In the genomic region with DNA sequence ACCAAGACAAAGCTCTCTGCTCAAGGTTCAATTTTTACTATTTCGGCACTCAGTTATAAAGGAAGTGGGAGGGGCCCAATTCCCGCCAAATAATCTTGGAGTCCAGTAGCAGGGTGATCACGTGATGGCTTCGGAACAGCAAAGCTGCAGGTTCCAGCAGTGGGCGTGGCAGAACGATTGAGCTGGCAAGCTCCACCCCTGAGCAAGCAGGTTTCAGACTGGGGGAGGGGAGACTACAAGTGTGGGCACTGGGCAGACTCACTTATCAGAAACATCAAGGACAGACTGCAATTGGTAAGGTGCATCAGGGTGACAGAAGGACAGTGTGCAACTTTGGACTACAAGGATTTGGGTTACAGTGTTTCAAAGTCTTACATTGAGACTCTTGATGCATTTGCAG, we compare ENCODE assay signal across 30 mouse cellular contexts. TPM values are rescaled to one million over a fixed set of nuclear protein-coding genes. Genes with fewer than 3 reads are reported as not detected.
DNase-seq lines count a peak whose midpoint lies in the region; ATAC-seq and TF ChIP-seq lines count a peak whose summit lies in the region.
"Not testable (repeated sequence)": the region's sequence is repeated elsewhere in the genome, so short reads cannot be mapped to it uniquely, and the experiment has no call there.
"Had no signal": no experiment of that assay in that cellular context is flagged by ENCODE, and none has a peak within 500 bp of the region (broad histone marks: within the 10 kb centered on the region; RNA-seq: fewer than 3 reads in every experiment).

No protein-coding gene starts in this region.

- not testable (repeated sequence) for H3K36me3 ChIP-seq in E14TG2a.4 (ENCODE audit: insufficient read depth, low read length); MEL (ENCODE audit: control insufficient read depth in 1 of 2, insufficient read depth in 2 of 2, low read length in 2 of 2); liver, embryonic 15.5 days (replicated peaks); stomach, embryonic 14.5 days (ENCODE audit: control insufficient read depth, insufficient read depth, low read length)

- not testable (repeated sequence) for TF ChIP-seq POLR2A in MEL (IDR thresholded peaks at IDR 0.05; ENCODE audit: control insufficient read depth in 1 of 2, insufficient read depth in 1 of 2, low read depth in 1 of 2, low read length in 2 of 2, poor library complexity in 1 of 2)

- H3K4me1 ChIP-seq in E14TG2a.4 (replicated peaks; ENCODE audit: low read depth, low read length): peaks cover 44% of the 10 kb centered on the region
- peaks cover 0 to 14% of the 10 kb centered on the region in 2 experiments; a peak in 2 of 4 replicates for H3K4me1 ChIP-seq in MEL (ENCODE audit: control insufficient read depth in 1 of 2, insufficient read depth in 2 of 2, low read length in 2 of 2)
- peaks cover 81% of the 10 kb centered on the region for H3K4me1 ChIP-seq in liver, embryonic 15.5 days (replicated peaks)
- not testable (repeated sequence) for H3K4me1 ChIP-seq in stomach, embryonic 14.5 days (ENCODE audit: control insufficient read depth, insufficient read depth, low read length)

- not testable (repeated sequence) for TF ChIP-seq CTCF in E14TG2a.4 (conservative IDR thresholded peaks at IDR 0.05; ENCODE audit: low read length); MEL (IDR thresholded peaks at IDR 0.05 in 2 of 3, conservative IDR thresholded peaks at IDR 0.05 in 1 of 3; ENCODE audit: control insufficient read depth in 1 of 3, insufficient read depth in 1 of 3, low read depth in 2 of 3, low read length in 3 of 3, poor library complexity in 1 of 3, severe bottlenecking in 1 of 3)

- H3K27ac ChIP-seq in MEL (ENCODE audit: control insufficient read depth, low read depth, low read length): peak overlapping the region; percentile 52
- H3K27ac ChIP-seq in liver, embryonic 15.5 days (replicated peaks): peak overlapping the region; percentile 95
- not testable (repeated sequence) for H3K27ac ChIP-seq in stomach, embryonic 14.5 days (ENCODE audit: low read length)

- H3K4me3 ChIP-seq in E14TG2a.4 (replicated peaks; ENCODE audit: low read length): peak overlapping the region; percentile 11; the same call in 1 of the 2 replicates
- peak overlapping the region; percentile 15 to 38; a peak in 3 of 4 replicates for H3K4me3 ChIP-seq in MEL (ENCODE audit: control insufficient read depth in 1 of 2, insufficient read depth in 1 of 2, low read depth in 2 of 2, low read length in 2 of 2)
- H3K4me3 ChIP-seq in liver, embryonic 15.5 days (replicated peaks): peak overlapping the region; percentile 5; the same call in 1 of the 2 replicates
- H3K4me3 ChIP-seq in stomach, embryonic 14.5 days (ENCODE audit: low read depth, low read length): not testable (repeated sequence)

- H3K27me3 ChIP-seq in E14TG2a.4 (ENCODE audit: insufficient read depth, low read length); MEL (ENCODE audit: control insufficient read depth in 1 of 2, insufficient read depth in 2 of 2, low read length in 2 of 2); liver, embryonic 15.5 days; stomach, embryonic 14.5 days (ENCODE audit: control insufficient read depth, insufficient read depth, low read length): not testable (repeated sequence)

- DNase-seq in MEL (ENCODE audit: low read depth, low spot score) (peak; percentile 62), liver (peak; percentile 68)
- peak; percentile 53 for DNase-seq in c-Kit-positive CD71-positive TER-119-positive erythroid progenitor cells, embryonic 14.5 days (ENCODE audit: low spot score)
- DNase-seq in induced T-regulatory cell, adult 2 months (ENCODE audit: low read depth): peak; percentile 6

- TF ChIP-seq EP300 in MEL (IDR thresholded peaks at IDR 0.05; ENCODE audit: low read depth in 1 of 2, low read length in 2 of 2): not testable (repeated sequence)

- 12% methylated on average over 6 of the region's 6 CpGs for WGBS in liver, embryonic 15.5 days (ENCODE audit: insufficient replicate concordance)
- WGBS in stomach, embryonic 14.5 days: 23% methylated on average over 5 of the region's 6 CpGs

- H3K79me2 ChIP-seq in MEL (ENCODE audit: control insufficient read depth, insufficient read depth, low read length, poor library complexity): not testable (repeated sequence)

- H3K4me2 ChIP-seq in liver, embryonic 15.5 days: peak overlapping the region; percentile 49
- H3K4me2 ChIP-seq in stomach, embryonic 14.5 days (replicated peaks; ENCODE audit: low read depth, low read length): not testable (repeated sequence)

- not testable (repeated sequence) for ATAC-seq in liver, embryonic 15.5 days (ENCODE audit: insufficient read depth)
- ATAC-seq in stomach, embryonic 14.5 days (ENCODE audit: insufficient number of reproducible peaks, insufficient read depth, low FRiP score, low read depth): 0 out of 2 replicates have a peak, but pooled peaks have one; percentile 17

- not testable (repeated sequence) for TF ChIP-seq RAD21 in MEL (IDR thresholded peaks at IDR 0.05; ENCODE audit: low read depth, low read length)

- H3K9me3 ChIP-seq in E14TG2a.4 (ENCODE audit: low read length); MEL (replicated peaks; ENCODE audit: insufficient read depth, low read length); liver, embryonic 15.5 days (replicated peaks); stomach, embryonic 14.5 days (ENCODE audit: control insufficient read depth, low read depth, low read length): not testable (repeated sequence)

- H3K9ac ChIP-seq in MEL (ENCODE audit: control insufficient read depth, low read depth, low read length, poor library complexity, severe bottlenecking): peak overlapping the region; percentile 19
- H3K9ac ChIP-seq in liver, embryonic 15.5 days; stomach, embryonic 14.5 days (replicated peaks; ENCODE audit: low read depth, low read length): not testable (repeated sequence)

TF ChIP-seq in MEL, 35 proteins besides CTCF, POLR2A, EP300 and RAD21:
- TF ChIP-seq USF1 (IDR thresholded peaks at IDR 0.05; ENCODE audit: low read depth, low read length): peak; percentile 82
TF ChIP-seq in MEL: peak in this region for 1; not testable (repeated sequence) for 34.

RNA-seq across cellular contexts. Expression of a gene that starts 2.8 kb away (rescaled TPM):
- not detected in 2 replicates for total RNA-seq in MEL (2012; rRNA removed)
- not detected for polyA plus RNA-seq in MEL (2012; ENCODE audit: insufficient read depth in 1 of 2, insufficient read length in 2 of 2, low read depth in 1 of 2, low replicate concordance in 2 of 2, missing spikeins in 1 of 2)
- polyA plus RNA-seq in liver, embryonic 15.5 days (2015; fragmentation: Nextera tagmentation; extraction: Ambion mirVana): not detected in 2 replicates
- not detected in 2 replicates for polyA plus RNA-seq in stomach, embryonic 14.5 days (2014; fragmentation: Nextera tagmentation; extraction: Ambion mirVana)
- total RNA-seq: adrenal gland, postnatal 25 days; forebrain, postnatal 0 days; gastrocnemius, adult 8-10 months; gastrocnemius, postnatal 4 days; heart, postnatal 14 days; left cerebral cortex, postnatal 10 days; megakaryocyte progenitor cell, adult 5-6 weeks had no signal
- polyA plus RNA-seq: CD4-positive, CD25-positive, alpha-beta regulatory T cell, adult 4 months; embryonic facial prominence, embryonic 14.5 days; forebrain, embryonic 12.5 days; forebrain, postnatal 0 days; heart, embryonic 14.5 days; hindbrain, embryonic 10.5 days; hindbrain, embryonic 15.5 days; intestine, embryonic 14.5 days; kidney, embryonic 14.5 days; limb, embryonic 10.5 days; limb, embryonic 15.5 days; lung, embryonic 14.5 days; midbrain, embryonic 10.5 days; midbrain, embryonic 15.5 days; neural tube, embryonic 15.5 days; small intestine, adult 2 months; stomach, postnatal 0 days had no signal

RNA-seq across cellular contexts. Expression of a gene that starts 12.2 kb away (rescaled TPM):
- not detected in 2 replicates for total RNA-seq in MEL (2012; rRNA removed)
- polyA plus RNA-seq in MEL (2012; ENCODE audit: insufficient read depth in 1 of 2, insufficient read length in 2 of 2, low read depth in 1 of 2, low replicate concordance in 2 of 2, missing spikeins in 1 of 2): under 1 TPM in 1 of 2 experiments, not detected in 1; 0.06 TPM
- not detected in 2 replicates for polyA plus RNA-seq in liver, embryonic 15.5 days (2015; fragmentation: Nextera tagmentation; extraction: Ambion mirVana)
- polyA plus RNA-seq in stomach, embryonic 14.5 days (2014; fragmentation: Nextera tagmentation; extraction: Ambion mirVana): not detected in 2 replicates
- total RNA-seq: adrenal gland, postnatal 25 days; gastrocnemius, postnatal 4 days; heart, postnatal 14 days; megakaryocyte progenitor cell, adult 5-6 weeks had no signal
- polyA plus RNA-seq: CD4-positive, CD25-positive, alpha-beta regulatory T cell, adult 4 months; embryonic facial prominence, embryonic 14.5 days; heart, embryonic 14.5 days; intestine, embryonic 14.5 days; kidney, embryonic 14.5 days; limb, embryonic 15.5 days; small intestine, adult 2 months; stomach, postnatal 0 days had no signal

RNA-seq across cellular contexts. Expression of a gene that starts 22.3 kb away (rescaled TPM):
- total RNA-seq in MEL (2012; rRNA removed): not detected in 2 replicates
- polyA plus RNA-seq in MEL (2012; ENCODE audit: insufficient read depth in 1 of 2, insufficient read length in 2 of 2, low read depth in 1 of 2, low replicate concordance in 2 of 2, missing spikeins in 1 of 2): not detected
- polyA plus RNA-seq in liver, embryonic 15.5 days (2015; fragmentation: Nextera tagmentation; extraction: Ambion mirVana): 0.02 TPM in 1 of 2 replicates, not detected in the other
- polyA plus RNA-seq in stomach, embryonic 14.5 days (2014; fragmentation: Nextera tagmentation; extraction: Ambion mirVana): not detected in 2 replicates
- total RNA-seq: adrenal gland, postnatal 25 days; gastrocnemius, adult 8-10 months; heart, postnatal 14 days; left cerebral cortex, postnatal 10 days; megakaryocyte progenitor cell, adult 5-6 weeks had no signal
- polyA plus RNA-seq: CD4-positive, CD25-positive, alpha-beta regulatory T cell, adult 4 months; forebrain, embryonic 12.5 days; forebrain, postnatal 0 days; heart, embryonic 14.5 days; hindbrain, embryonic 15.5 days; intestine, embryonic 14.5 days; kidney, embryonic 14.5 days; limb, embryonic 10.5 days; limb, embryonic 15.5 days; lung, embryonic 14.5 days; midbrain, embryonic 10.5 days; midbrain, embryonic 15.5 days; neural tube, embryonic 15.5 days; small intestine, adult 2 months; stomach, postnatal 0 days had no signal

RNA-seq across cellular contexts. Expression of a gene that starts 24.2 kb away (rescaled TPM):
- not detected in 2 replicates for total RNA-seq in MEL (2012; rRNA removed)
- polyA plus RNA-seq in MEL (2012; ENCODE audit: insufficient read depth in 1 of 2, insufficient read length in 2 of 2, low read depth in 1 of 2, low replicate concordance in 2 of 2, missing spikeins in 1 of 2): under 1 TPM in 1 of 2 experiments, not detected in 1; 0.03 TPM
- not detected in 2 replicates for polyA plus RNA-seq in liver, embryonic 15.5 days (2015; fragmentation: Nextera tagmentation; extraction: Ambion mirVana)
- 0.04 TPM in 1 of 2 replicates, not detected in the other for polyA plus RNA-seq in stomach, embryonic 14.5 days (2014; fragmentation: Nextera tagmentation; extraction: Ambion mirVana)
- total RNA-seq: adrenal gland, postnatal 25 days; forebrain, postnatal 0 days; gastrocnemius, adult 8-10 months; heart, postnatal 14 days; megakaryocyte progenitor cell, adult 5-6 weeks had no signal
- polyA plus RNA-seq: CD4-positive, CD25-positive, alpha-beta regulatory T cell, adult 4 months; heart, embryonic 14.5 days; hindbrain, embryonic 15.5 days; limb, embryonic 10.5 days; limb, embryonic 15.5 days; lung, embryonic 14.5 days; small intestine, adult 2 months; stomach, postnatal 0 days had no signal

RNA-seq across cellular contexts. Expression of a gene that starts 35.3 kb away (rescaled TPM):
- 27.1 and 31.2 TPM in 2 replicates for total RNA-seq in MEL (2012; rRNA removed)
- 10 to 100 TPM; 63.5 to 76.3 TPM for polyA plus RNA-seq in MEL (2012; ENCODE audit: insufficient read depth in 1 of 2, insufficient read length in 2 of 2, low read depth in 1 of 2, low replicate concordance in 2 of 2, missing spikeins in 1 of 2)
- 231 and 236 TPM in 2 replicates for polyA plus RNA-seq in liver, embryonic 15.5 days (2015; fragmentation: Nextera tagmentation; extraction: Ambion mirVana)
- 120 and 121 TPM in 2 replicates for polyA plus RNA-seq in stomach, embryonic 14.5 days (2014; fragmentation: Nextera tagmentation; extraction: Ambion mirVana)

Comparison
In these comparisons a context has a peak if more than half of its experiments do, and no peak if none do; other contexts are left out.
1. DNase-seq: peak in every context shown above with its lines; median percentile 68 in liver; 62 in MEL; 53 in c-Kit-positive CD71-positive TER-119-positive erythroid progenitor cells, embryonic 14.5 days; 6 in induced T-regulatory cell, adult 2 months.